Mouse (Mus musculus) liver, postnatal 0 days (tissue): ENCODE data around the gene Fhit. TPM values are rescaled to one million over a fixed set of nuclear protein-coding genes. Genes with fewer than 3 reads are reported as not detected.

Experiments used
- ATAC-seq: fragments of 200-750 bp; cut with Nextera tagmentation; 2 replicates; pipeline ENCODE4 v1.8.0; 2017; ENCODE audit warnings: mild to moderate bottlenecking, moderate library complexity
- DNase-seq: peaks from one replicate; pipeline ENCODE4 v3.0.0-alpha.2; 2016
- H3K27ac ChIP-seq: fragments of 300-500 bp; sonication (generic); 2 replicates; pipeline ENCODE4 v1.5.1; 2014; ENCODE audit warnings: antibody characterized with exemption, moderate library complexity, mild to moderate bottlenecking, low read depth
- H3K27me3 ChIP-seq: fragments of 300-500 bp; sonication (generic); 2 replicates; pipeline ENCODE4 v1.6.1; 2014; ENCODE audit warnings: low read length, control low read depth, mixed read lengths; ENCODE audit not compliant: insufficient read depth
- H3K36me3 ChIP-seq: fragments of 300-500 bp; sonication (generic); replicated peaks from 2 replicates; pipeline ENCODE4 v1.6.1; 2014; ENCODE audit warnings: mild to moderate bottlenecking, control low read depth, low read length, moderate library complexity, mixed read lengths; ENCODE audit not compliant: insufficient read depth
- H3K4me1 ChIP-seq: fragments of 300-500 bp; sonication (generic); 2 replicates; pipeline ENCODE4 v1.6.1; 2014; ENCODE audit warnings: antibody characterized with exemption, mild to moderate bottlenecking, control low read depth; ENCODE audit not compliant: insufficient read depth
- H3K4me2 ChIP-seq: fragments of 300-500 bp; sonication (generic); 2 replicates; pipeline ENCODE4 v1.6.1; 2014; ENCODE audit warnings: low read depth, mild to moderate bottlenecking, low read length, moderate library complexity, mixed read lengths
- H3K4me3 ChIP-seq: fragments of 300-500 bp; sonication (generic); 2 replicates; pipeline ENCODE4 v1.5.1; 2014; ENCODE audit warnings: low read depth, low read length
- H3K9ac ChIP-seq: fragments of 300-500 bp; sonication (generic); replicated peaks from 2 replicates; pipeline ENCODE4 v1.6.1; 2014; ENCODE audit warnings: mild to moderate bottlenecking, moderate library complexity
- H3K9me3 ChIP-seq: fragments of 300-500 bp; sonication (generic); 2 replicates; pipeline ENCODE4 v1.6.1; 2016; ENCODE audit warnings: mild to moderate bottlenecking, control low read depth, low read length, mixed read lengths
- CTCF ChIP-seq: sonication (generic); IDR thresholded peaks from 2 replicates; pipeline ENCODE4 v1.5.1; 2016; ENCODE audit warnings: antibody characterized with exemption, low read depth
- EP300 ChIP-seq: IDR thresholded peaks from 2 replicates; pipeline ENCODE4 v1.6.1; 2016; ENCODE audit warnings: antibody characterized with exemption, low read depth, mild to moderate bottlenecking
- WGBS: fragments of 180-500 bp; shearing (Covaris S2); extraction: QIAGEN DNeasy Blood & Tissue Kit; methylation state at CpG from one replicate; pipeline ENCODE4 v1.1.7; 2014; ENCODE audit not compliant: insufficient replicate concordance; 5-methylcytosine and 5-hydroxymethylcytosine counted together
- polyA plus RNA-seq: library from polyadenylated mRNA; unstranded; fragments of >200 nt; fragmentation: Nextera tagmentation; extraction: Ambion mirVana; gene quantifications from 2 replicates; pipeline ENCODE4 v1.2.1, GENCODE M21; 2015

The Fhit gene
- polyA plus RNA-seq, 1 experiment from 2014 or later = 8.1 TPM

GRCm38 (mm10) chr14:10567771-10568170 is 594.1 kb downstream of the Fhit start:
- H3K36me3 ChIP-seq = no peaks in the 10 kb centered on the region
- no peaks in the 10 kb centered on the region for H3K4me1 ChIP-seq
- no peak overlapping the region for H3K9ac ChIP-seq
- no peak for ATAC-seq
- no peak overlapping the region for H3K4me3 ChIP-seq
- 44% methylated on average over 2 of the region's 2 CpGs for WGBS
- no peaks in the 10 kb centered on the region for H3K27me3 ChIP-seq
- DNase-seq = no peak
- TF ChIP-seq EP300 = no peak
- TF ChIP-seq CTCF = no peak
- no peak overlapping the region for H3K4me2 ChIP-seq
- H3K27ac ChIP-seq = no peak overlapping the region
- H3K9me3 ChIP-seq = no peaks in the 10 kb centered on the region

- H3K4me3 ChIP-seq = no peak overlapping the region
- H3K9ac ChIP-seq = no peak overlapping the region
- ATAC-seq (no peak), DNase-seq (no peak)
- no peak overlapping the region for H3K27ac ChIP-seq
- no peaks in the 10 kb centered on the region for H3K36me3 ChIP-seq
- no peaks in the 10 kb centered on the region for H3K27me3 ChIP-seq
- TF ChIP-seq CTCF (no peak), EP300 (no peak)
- no peak overlapping the region for H3K4me2 ChIP-seq
- no peaks in the 10 kb centered on the region for H3K9me3 ChIP-seq
- 41% methylated on average over 6 of the region's 6 CpGs for WGBS
- H3K4me1 ChIP-seq = no peaks in the 10 kb centered on the region
Observed at GRCm38 (mm10) chr14:10554755-10555154, 607.1 kb downstream of the Fhit start.

- Histone ChIP-seq H3K4me2 (no peak overlapping the region), H3K4me3 (no peak overlapping the region), H3K9me3 (no peaks in the 10 kb centered on the region), H3K27ac (no peak overlapping the region), H3K27me3 (no peaks in the 10 kb centered on the region), H3K9ac (no peak overlapping the region), H3K36me3 (no peaks in the 10 kb centered on the region), H3K4me1 (no peaks in the 10 kb centered on the region)
- TF ChIP-seq CTCF (no peak), EP300 (no peak)
- ATAC-seq (no peak), DNase-seq (no peak)
- 74% methylated on average over 2 of the region's 2 CpGs for WGBS
Observed at GRCm38 (mm10) chr14:10548632-10549031, 613.2 kb downstream of the Fhit start.

GRCm38 (mm10) chr14:10545916-10546315 is 615.9 kb downstream of the Fhit start:
- ATAC-seq = no peak
- DNase-seq = no peak
- WGBS = 45% methylated on average over 3 of the region's 3 CpGs
- no peak overlapping the region for H3K4me3 ChIP-seq
- H3K9ac ChIP-seq = no peak overlapping the region
- no peak overlapping the region for H3K27ac ChIP-seq
- H3K36me3 ChIP-seq = no peaks in the 10 kb centered on the region
- TF ChIP-seq EP300 (no peak), CTCF (no peak)
- no peaks in the 10 kb centered on the region for H3K27me3 ChIP-seq
- no peaks in the 10 kb centered on the region for H3K9me3 ChIP-seq
- no peak overlapping the region for H3K4me2 ChIP-seq
- H3K4me1 ChIP-seq = no peaks in the 10 kb centered on the region

- H3K9ac ChIP-seq = no peak overlapping the region
Observed at GRCm38 (mm10) chr14:10534862-10535261, 627.0 kb downstream of the Fhit start.

GRCm38 (mm10) chr14:10531748-10532500 is 629.9 kb downstream of the Fhit start:
- 70% methylated on average over 8 of the region's 8 CpGs for WGBS
- Histone ChIP-seq H3K4me3 (no peak overlapping the region), H3K27ac (no peak overlapping the region), H3K4me2 (no peak overlapping the region), H3K9me3 (no peaks in the 10 kb centered on the region), H3K9ac (no peak overlapping the region), H3K36me3 (no peaks in the 10 kb centered on the region), H3K27me3 (no peaks in the 10 kb centered on the region), H3K4me1 (no peaks in the 10 kb centered on the region)
- TF ChIP-seq EP300 (no peak), CTCF (no peak)
- ATAC-seq (no peak), DNase-seq (no peak)

More at GRCm38 (mm10) chr14:10534862-10535261, 627.0 kb downstream of the Fhit start:
- 40% methylated on average over 2 of the region's 2 CpGs for WGBS
- ATAC-seq (no peak; the same call in 1 of the 2 replicates), DNase-seq (no peak)
- no peaks in the 10 kb centered on the region for H3K4me1 ChIP-seq
- H3K4me2 ChIP-seq = no peak overlapping the region
- H3K27ac ChIP-seq = no peak overlapping the region
- H3K9me3 ChIP-seq = no peaks in the 10 kb centered on the region
- H3K36me3 ChIP-seq = no peaks in the 10 kb centered on the region
- no peaks in the 10 kb centered on the region for H3K27me3 ChIP-seq
- no peak overlapping the region for H3K4me3 ChIP-seq
- TF ChIP-seq EP300 (no peak), CTCF (no peak)
